Mouse (Mus musculus) frontal cortex, postnatal 36 days (tissue): ENCODE results near the gene Prkcb.
"Not testable (repeated sequence)": the region's sequence is repeated elsewhere in the genome, so short reads cannot be mapped to it uniquely, and the experiment has no call there.

Experiments used
- DNase-seq, 2 experiments: peaks; one replicate each; pipeline ENCODE4 v3.0.0; 2022; ENCODE audit warnings: low spot score in 2 of 2

Gene Prkcb

GRCm38 (mm10) chr7:122288605-122289242 is at the start of gene Prkcb:
Gene Prkcb (plus strand): TSS chr7:122288751.
- peak; percentile 76 to 86 for DNase-seq

- no peak for DNase-seq
Measured at GRCm38 (mm10) chr7:122238939-122239338, 49.6 kb upstream of the Prkcb start.

DNA sequence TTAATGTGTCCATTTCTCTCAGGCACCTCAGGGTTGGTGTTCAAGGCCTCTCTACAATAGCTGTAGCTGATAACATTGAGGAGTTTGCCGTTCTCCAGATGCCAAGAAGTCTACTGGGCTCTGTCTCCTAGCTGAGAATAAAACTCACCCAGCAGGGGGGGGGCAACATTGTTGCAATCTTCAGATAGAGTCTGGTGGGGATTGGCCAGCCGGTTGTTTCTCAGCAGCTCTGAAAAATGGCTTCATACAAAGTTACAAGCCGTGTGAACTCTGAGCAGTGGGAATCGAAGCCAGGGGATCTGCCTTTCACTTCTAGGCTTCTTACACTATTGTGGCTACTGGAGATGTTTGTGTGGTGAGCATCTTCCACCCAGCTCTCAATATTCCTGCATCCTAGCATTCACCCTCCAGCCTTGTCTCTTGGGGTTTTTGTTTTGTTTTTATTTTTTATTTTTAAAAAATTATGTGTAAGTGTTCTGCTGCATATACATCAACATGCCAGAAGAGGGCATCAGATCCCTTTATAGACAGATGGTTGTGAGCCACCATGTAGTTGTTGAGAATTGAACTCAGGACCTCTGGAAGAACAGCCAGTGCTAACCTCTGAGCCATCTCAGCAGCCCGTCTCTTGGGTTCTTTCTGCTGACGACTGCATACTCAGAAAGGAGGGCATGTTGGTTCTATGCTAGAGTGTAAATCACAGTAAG is 48.0 kb upstream of the Prkcb start:
- no peak for DNase-seq

DNA sequence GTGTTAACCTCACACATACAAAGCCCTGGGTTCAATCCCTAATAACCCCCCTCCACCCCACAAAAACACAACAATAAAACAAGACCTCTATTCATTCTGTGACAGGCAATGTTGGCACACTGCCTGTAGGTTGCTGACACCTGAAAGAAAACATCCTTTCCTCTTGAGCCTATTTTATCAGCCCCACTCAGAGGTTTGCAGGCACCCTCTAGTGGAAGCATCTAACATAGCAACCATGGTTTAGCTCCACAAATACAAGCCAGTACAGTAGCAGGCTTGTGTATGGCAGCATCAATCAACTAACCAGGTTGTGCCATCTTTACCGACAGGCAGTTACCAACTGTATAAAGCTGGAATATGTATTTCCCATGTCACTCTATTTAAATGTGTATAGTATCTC is 46.3 kb upstream of the Prkcb start:
- DNase-seq = peak; percentile 30 to 54

GRCm38 (mm10) chr7:122242744-122243143 is 45.8 kb upstream of the Prkcb start:
- not testable (repeated sequence) for DNase-seq

GRCm38 (mm10) chr7:122244166-122244565 is 44.4 kb upstream of the Prkcb start:
- peak in 1 of 2 experiments; percentile 14 for DNase-seq

DNA sequence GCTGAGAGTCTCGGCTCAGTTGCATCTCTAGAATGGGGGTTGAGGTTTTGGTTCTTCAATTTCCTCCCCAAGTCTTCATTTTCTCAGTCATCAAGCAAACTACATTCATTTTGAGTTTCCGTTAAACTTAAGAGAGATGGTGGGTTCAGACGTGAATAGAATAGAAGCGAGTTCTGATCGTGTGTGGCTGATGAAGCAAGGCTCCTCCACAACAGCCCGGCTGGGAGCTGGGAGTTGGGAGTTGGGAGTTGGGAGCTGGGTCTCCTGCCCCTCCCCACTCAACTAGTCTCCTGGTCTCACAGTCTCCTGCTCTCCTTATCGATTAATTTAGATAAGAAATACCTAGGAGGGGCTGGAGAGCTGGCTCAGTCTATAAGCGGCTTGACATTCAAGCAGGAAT is 44.0 kb upstream of the Prkcb start:
- no peak for DNase-seq

GRCm38 (mm10) chr7:122245976-122246375 is 42.6 kb upstream of the Prkcb start:
- DNase-seq = no peak

DNA sequence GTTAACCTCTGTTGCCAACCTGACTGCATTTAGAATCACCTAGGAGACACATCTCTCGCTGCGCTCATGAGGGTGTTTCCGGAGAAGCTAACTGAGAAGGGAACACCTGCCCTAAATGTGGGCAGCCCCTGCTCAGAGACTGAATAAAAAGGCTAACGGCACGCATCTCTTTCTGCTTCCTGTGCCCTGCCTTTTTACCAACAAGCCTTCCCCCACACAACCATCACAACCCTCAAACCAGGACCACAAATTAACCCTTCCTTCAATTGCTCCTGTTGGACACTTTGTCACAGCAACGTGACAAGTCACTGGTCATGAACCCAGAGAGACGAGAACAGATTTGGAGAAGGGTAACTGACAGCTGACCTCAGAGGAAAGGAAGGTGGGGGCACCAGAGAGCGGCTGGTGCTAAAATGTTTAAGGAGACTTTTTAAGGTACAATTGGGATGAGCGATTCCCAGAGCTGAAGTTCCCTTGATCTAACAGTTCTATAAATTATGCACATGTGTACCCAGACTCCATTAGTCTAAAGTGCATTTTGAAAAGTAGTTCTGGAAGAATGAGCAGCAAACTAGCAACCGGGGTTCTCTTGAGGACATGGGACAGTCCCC is 41.2 kb upstream of the Prkcb start:
- no peak for DNase-seq

DNA sequence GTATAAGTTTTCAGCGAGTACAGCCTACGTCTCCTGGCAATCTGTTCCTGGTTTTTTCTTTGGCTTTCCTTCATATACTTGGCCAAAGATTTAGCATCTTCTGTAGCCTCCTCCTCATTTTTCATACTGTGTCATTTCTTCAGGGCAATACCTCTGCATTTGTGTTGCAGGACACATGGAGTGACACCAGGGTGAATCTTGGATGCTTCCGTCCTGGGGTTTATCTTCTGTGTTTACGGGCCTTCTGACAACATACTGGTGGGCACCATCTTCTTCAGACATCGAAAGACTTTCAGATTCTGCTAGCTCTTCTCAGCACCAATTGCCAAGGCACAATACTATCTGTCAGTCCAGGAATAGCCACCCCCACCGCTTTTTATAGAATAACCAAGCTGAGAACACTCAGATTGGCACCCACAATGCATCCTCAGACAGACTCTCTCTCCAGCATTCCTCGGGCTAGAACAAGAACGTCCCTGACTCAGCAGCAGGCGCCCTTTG is 39.2 kb upstream of the Prkcb start:
- DNase-seq = peak; percentile 64 to 78

GRCm38 (mm10) chr7:122251197-122252011 is 37.1 kb upstream of the Prkcb start:
- DNase-seq = peak; percentile 83 to 84

DNA sequence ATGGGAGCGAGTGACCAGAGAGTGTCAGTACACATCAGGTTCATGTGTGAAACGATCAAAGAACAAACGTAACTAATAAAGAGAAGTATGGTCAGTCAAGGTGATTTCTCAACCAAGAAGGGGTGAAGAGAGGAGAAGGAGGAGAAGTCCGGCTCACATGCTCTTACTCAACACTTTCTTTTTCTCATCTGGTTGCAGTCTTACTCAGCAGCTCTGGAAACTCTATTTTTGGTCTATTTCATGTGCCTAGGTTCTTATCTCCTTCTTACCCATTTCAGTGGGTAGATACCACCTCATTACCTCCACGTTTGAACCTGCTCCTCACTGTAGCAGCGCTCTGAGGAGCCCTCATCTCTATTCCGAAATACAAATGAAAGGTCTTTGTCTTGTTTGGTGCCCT is 31.8 kb upstream of the Prkcb start:
- DNase-seq = no peak

- DNase-seq = no peak
Measured at GRCm38 (mm10) chr7:122258521-122258920, 30.0 kb upstream of the Prkcb start.

DNA sequence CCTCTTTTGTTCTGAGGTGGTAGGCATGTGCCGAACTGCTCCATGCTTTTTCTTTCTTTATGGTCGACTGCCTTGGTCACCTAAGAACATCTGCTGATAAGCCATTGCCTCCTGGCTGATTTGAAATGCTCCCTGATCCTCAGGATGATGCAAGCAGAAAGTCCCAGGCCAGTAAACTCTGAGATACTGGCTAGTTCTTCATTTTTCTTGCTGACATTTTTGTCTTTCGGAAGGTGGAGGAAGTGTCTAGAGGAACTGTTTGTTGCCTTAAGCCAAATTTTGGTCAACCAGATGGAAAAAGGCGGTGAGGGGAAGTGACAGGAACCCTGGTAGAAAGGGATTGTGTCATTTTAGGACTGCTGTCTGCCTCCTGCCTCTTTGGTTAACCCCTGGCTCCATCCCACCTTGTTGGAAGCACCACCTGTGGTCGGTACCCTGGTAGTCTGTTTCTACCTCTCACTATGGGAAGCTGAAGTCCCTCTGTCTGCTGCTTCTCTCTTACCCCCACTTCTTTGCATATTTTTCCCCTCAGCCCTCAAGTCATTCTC is 28.4 kb upstream of the Prkcb start:
- no peak for DNase-seq

DNA sequence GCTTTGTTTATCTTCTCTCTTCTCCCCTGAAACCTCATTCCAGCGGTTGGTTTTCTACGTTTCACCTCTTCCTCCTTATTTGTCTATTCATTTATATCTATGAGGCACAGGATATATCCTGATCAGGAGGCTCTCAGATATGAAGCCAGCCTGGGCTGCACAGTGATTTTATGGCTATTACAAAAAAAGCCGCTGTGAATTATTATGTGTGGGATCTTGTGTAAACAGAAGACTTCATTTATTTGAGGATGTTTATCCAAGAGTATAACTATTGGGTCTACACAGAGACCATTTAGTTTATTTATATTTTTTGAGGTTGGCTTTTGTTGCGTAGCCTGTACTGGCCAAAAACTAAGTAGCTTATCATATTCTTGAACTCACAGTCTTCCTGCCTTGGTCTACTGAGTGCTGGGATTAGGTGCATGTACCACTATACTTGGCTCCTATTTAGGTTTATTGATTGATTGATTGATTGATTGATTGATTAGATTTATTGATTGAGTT is 19.5 kb upstream of the Prkcb start:
- no peak for DNase-seq

GRCm38 (mm10) chr7:122272334-122272733 is 16.2 kb upstream of the Prkcb start:
- DNase-seq = no peak

DNA sequence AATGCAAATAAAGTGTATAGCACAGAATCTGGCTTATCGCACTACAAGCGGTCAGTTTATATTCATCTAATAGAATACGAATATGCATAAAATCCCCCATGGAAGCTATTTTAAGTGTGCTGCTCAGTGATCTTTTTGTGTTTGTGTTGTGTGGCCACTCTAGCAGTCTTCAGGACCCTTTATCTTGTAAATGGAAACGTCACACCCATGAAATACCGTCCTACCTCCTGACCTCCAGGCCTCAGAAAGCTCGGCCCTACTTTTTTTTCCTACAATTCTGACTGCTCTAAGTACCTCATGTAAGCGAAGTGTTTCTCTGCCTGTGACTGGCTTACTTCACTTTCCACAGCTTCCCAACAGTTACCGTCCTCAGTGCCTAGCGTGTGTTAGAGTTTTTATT is 9.0 kb upstream of the Prkcb start:
- no peak for DNase-seq

- no peak for DNase-seq
Measured at GRCm38 (mm10) chr7:122280334-122280733, 8.2 kb upstream of the Prkcb start.

GRCm38 (mm10) chr7:122282584-122282983 is 6.0 kb upstream of the Prkcb start:
- DNase-seq = no peak

DNA sequence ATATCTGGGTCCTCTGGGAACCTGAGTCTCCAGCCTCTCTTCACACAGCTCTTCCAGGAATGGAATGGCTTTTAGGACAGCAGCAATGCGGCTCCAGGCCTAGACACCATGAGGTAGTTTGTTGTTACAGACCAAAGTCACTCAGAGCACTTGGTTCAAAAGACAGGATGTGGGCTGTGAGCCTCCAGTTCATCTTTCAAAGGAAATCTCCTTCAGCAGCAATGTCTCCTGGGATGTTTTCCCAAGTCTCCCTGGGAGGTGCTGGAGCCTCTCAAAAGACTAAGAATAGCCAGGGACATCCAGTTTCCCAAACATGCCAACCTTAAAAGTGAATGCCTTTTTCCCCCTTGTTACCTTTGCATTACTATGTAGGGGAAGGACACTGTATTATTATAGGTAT is 1.3 kb upstream of the Prkcb start:
- DNase-seq = no peak
